Mouse (Mus musculus): ENCODE data around the gene Alyref.

DNA sequence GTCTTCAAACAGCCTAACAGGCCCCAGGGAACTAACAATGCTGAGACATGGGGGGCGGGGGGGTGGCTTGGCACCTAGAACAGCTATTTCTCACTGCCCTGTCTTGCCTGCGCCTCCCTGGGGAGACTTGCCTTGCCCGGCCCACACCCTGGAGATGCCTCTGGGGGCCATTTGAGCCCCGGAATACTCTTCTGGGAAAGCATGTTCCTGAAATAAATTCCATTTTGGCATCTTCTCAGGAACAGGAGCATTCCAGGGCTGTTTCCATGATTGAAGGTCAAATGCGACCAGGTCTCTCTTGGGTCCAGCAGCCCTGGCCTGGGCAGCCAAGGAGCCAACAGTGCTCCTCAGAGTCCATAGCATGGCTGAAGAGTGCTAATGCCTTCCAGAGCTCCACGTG lies 55.8 kb downstream of the Alyref start:
- TF ChIP-seq TCF12 (IDR thresholded peaks at IDR 0.05; ENCODE audit: insufficient read depth, poor library complexity, severe bottlenecking) (no peak), MYOG (IDR thresholded peaks at IDR 0.05; ENCODE audit: control insufficient read depth in 1 of 3, insufficient read depth in 1 of 3, insufficient read length in 2 of 3, low read depth in 2 of 3) (no peak), POLR2A (IDR thresholded peaks at IDR 0.05; ENCODE audit: insufficient read length, low read depth) (no peak), POLR2AphosphoS2 (IDR thresholded peaks at IDR 0.05; ENCODE audit: insufficient read length, low read depth) (no peak), SRF (IDR thresholded peaks at IDR 0.05; ENCODE audit: control insufficient read depth, insufficient read length, low read depth) (no peak), USF1 (IDR thresholded peaks at IDR 0.05; ENCODE audit: low read depth) (no peak), CEBPB (IDR thresholded peaks at IDR 0.05; ENCODE audit: insufficient read depth, poor library complexity, severe bottlenecking) (no peak), MAX (IDR thresholded peaks at IDR 0.05; ENCODE audit: low read depth) (no peak), E2F4 (IDR thresholded peaks at IDR 0.05; ENCODE audit: insufficient read depth) (no peak), MYOD1 (IDR thresholded peaks at IDR 0.05; ENCODE audit: control insufficient read depth in 1 of 3, insufficient read length in 2 of 3, low read depth in 2 of 3) (no peak), TCF3 (IDR thresholded peaks at IDR 0.05; ENCODE audit: insufficient read length, low read depth) (no peak), REST (IDR thresholded peaks at IDR 0.05; ENCODE audit: insufficient read depth, insufficient read length) (no peak)

Measured in myocyte (in vitro differentiated cells).